Mouse (Mus musculus) E14TG2a.4 (cell line): ENCODE measurements around the gene Slc16a2.

ENCODE experiments used
- CTCF ChIP-seq: conservative IDR thresholded peaks from 2 replicates; pipeline ENCODE4 v1.5.1; 2014; ENCODE audit warnings: low read length
- POU5F1 ChIP-seq: IDR thresholded peaks from 2 replicates; pipeline ENCODE4 v1.6.1; 2014; ENCODE audit warnings: low read length, borderline replicate concordance

GRCm38 (mm10) chrX:103652048-103652447 lies 169.7 kb downstream of the Slc16a2 start:
- TF ChIP-seq CTCF (no peak), POU5F1 (no peak)
